Mouse (Mus musculus): Measurements from ENCODE around the gene Dip2c.
A peak's percentile ranks its signal among the peaks of the same experiment; 100 is the strongest.

Dip2c gene

GRCm38 (mm10) chr13:9276322-9276855 is at the start of gene Dip2c:
TSS of gene Dip2c (plus strand) at chr13:9276528.
- DNase-seq: peak; percentile 93 to 97

GRCm38 (mm10) chr13:9227078-9227477 is 49.2 kb upstream of the Dip2c start:
- no peak for DNase-seq

GRCm38 (mm10) chr13:9237495-9237894 is 38.8 kb upstream of the Dip2c start:
- no peak for DNase-seq

GRCm38 (mm10) chr13:9239127-9239526 is 37.2 kb upstream of the Dip2c start:
- DNase-seq: no peak

GRCm38 (mm10) chr13:9239631-9240236 is 36.6 kb upstream of the Dip2c start:
- no peak for DNase-seq

GRCm38 (mm10) chr13:9261748-9262147 is 14.6 kb upstream of the Dip2c start:
- DNase-seq: no peak

GRCm38 (mm10) chr13:9265516-9265915 is 10.8 kb upstream of the Dip2c start:
- DNase-seq: no peak

GRCm38 (mm10) chr13:9276856-9277620 is 710 bp downstream of the Dip2c start:
- peak; percentile 76 to 78 for DNase-seq

GRCm38 (mm10) chr13:9277621-9277960 is 1.3 kb downstream of the Dip2c start:
- peak in 1 of 2 experiments; percentile 41 for DNase-seq

- DNase-seq: no peak
Observed at GRCm38 (mm10) chr13:9278636-9279035, 2.3 kb downstream of the Dip2c start.

GRCm38 (mm10) chr13:9283050-9283449 is 6.7 kb downstream of the Dip2c start:
- DNase-seq: no peak

- no peak for DNase-seq
Observed at GRCm38 (mm10) chr13:9289916-9290315, 13.6 kb downstream of the Dip2c start.

- no peak for DNase-seq
Observed at GRCm38 (mm10) chr13:9296285-9296684, 20.0 kb downstream of the Dip2c start.

GRCm38 (mm10) chr13:9297266-9297665 is 20.9 kb downstream of the Dip2c start:
- DNase-seq: no peak

- DNase-seq: no peak
Observed at GRCm38 (mm10) chr13:9297689-9298088, 21.4 kb downstream of the Dip2c start.

GRCm38 (mm10) chr13:9299657-9300056 is 23.3 kb downstream of the Dip2c start:
- no peak for DNase-seq

- no peak for DNase-seq
Observed at GRCm38 (mm10) chr13:9308863-9309262, 32.5 kb downstream of the Dip2c start.

GRCm38 (mm10) chr13:9310806-9311205 is 34.5 kb downstream of the Dip2c start:
- no peak for DNase-seq

GRCm38 (mm10) chr13:9312916-9313315 is 36.6 kb downstream of the Dip2c start:
- no peak for DNase-seq

GRCm38 (mm10) chr13:9314099-9314712 is 37.9 kb downstream of the Dip2c start:
- DNase-seq: peak in 1 of 2 experiments; percentile 54

- DNase-seq: no peak
Observed at GRCm38 (mm10) chr13:9314713-9315112, 38.4 kb downstream of the Dip2c start.

GRCm38 (mm10) chr13:9319745-9320144 is 43.4 kb downstream of the Dip2c start:
- DNase-seq: no peak

GRCm38 (mm10) chr13:9325262-9325661 is 48.9 kb downstream of the Dip2c start:
- DNase-seq: no peak

Measured in cerebellum, postnatal 25 days (tissue).